Mouse (Mus musculus): ENCODE data around the gene Kdm4b.

Gene Kdm4b

DNA sequence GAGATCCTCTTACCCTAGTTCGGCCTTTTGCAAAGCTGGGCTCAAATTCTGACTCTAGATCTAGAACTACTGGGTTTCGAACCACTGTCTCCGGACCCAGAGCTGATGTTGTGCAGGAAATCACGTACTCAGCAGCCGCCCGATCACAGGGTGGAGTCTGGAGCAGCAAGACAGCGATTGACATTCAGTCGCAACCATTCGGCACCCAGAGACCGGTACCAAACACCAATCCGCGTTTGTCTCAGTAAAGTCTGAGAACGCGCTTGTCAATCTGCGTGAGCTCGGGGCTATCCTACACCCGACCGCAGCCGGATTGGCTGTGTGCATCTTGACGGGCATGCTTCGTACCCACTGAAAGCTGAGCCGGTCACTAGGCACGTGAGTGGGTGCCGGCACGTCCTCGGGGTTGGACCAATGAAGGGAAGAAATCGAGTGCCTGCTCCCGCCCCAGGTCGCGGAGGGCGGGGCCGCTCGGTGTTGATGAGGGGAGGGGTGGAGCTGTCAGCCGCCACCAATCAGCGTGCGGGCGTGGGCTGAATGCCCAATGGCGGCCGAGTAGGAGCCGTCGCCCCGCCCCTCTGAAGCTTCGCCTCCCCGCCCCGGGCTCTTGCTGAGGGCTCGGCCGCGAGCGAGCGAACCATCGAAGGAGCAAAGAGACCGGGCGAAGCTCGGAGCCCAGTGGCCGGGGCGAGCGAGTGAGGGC lies at the start of gene Kdm4b:
Gene Kdm4b (plus strand): TSS at position 613 of the 703 bp plus-strand sequence.
- in situ Hi-C loops (cut with MboI; ENCODE audit: low pct_unique_long_range_greater_than_20kb in 1 of 2, low sequenced_read_pairs in 2 of 2, unreplicated experiment in 1 of 2) = no loop called here

- in situ Hi-C loops (cut with MboI; ENCODE audit: low pct_unique_long_range_greater_than_20kb in 1 of 2, low sequenced_read_pairs in 2 of 2, unreplicated experiment in 1 of 2) = no loop called here
Measured at GRCm38 (mm10) chr17:56276643-56277566, 49.0 kb upstream of the Kdm4b start, which contains the start of gene Ticam1. Gene Ticam1, minus strand, starts transcription at chr17:56276786.

- in situ Hi-C loops (cut with MboI; ENCODE audit: low pct_unique_long_range_greater_than_20kb in 1 of 2, low sequenced_read_pairs in 2 of 2, unreplicated experiment in 1 of 2) = no loop called here
Measured at GRCm38 (mm10) chr17:56277567-56277893, 48.3 kb upstream of the Kdm4b start.

GRCm38 (mm10) chr17:56278340-56278739 lies 47.5 kb upstream of the Kdm4b start:
- in situ Hi-C loops (cut with MboI; ENCODE audit: low pct_unique_long_range_greater_than_20kb in 1 of 2, low sequenced_read_pairs in 2 of 2, unreplicated experiment in 1 of 2) = no loop called here

DNA sequence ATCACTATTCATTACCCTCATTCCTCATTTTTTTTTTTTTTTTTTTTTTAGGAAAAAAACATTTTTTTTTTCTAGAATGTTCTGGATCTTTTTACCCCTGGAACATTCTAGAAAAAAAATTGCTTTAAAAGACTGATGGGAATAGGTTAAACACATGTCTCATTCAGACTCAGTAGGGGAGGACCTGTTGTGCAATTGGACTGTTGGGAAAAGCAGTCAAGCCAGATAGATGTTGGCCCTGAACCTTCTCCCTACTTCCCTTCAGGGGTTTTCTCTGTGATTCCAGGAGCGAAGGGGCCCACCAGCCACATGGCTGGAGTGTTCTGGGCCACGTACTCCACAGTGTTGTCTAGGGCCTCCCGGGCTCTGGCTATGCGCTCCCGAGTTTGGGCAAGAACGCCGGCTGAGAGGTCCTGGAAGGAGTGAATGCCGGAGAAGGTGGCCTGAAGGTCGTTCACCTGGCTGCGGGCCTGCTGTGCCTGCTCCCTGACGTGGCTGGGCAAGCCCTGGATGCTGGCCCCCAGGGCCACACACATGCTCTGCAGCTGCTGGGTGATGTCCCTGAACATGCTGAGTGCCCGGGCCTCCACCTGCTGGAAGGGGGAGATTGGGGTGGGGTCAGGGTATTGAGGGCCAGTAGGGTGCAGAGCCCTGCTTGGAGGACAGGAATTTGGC lies 46.2 kb upstream of the Kdm4b start:
- in situ Hi-C loops (cut with MboI; ENCODE audit: low pct_unique_long_range_greater_than_20kb in 1 of 2, low sequenced_read_pairs in 2 of 2, unreplicated experiment in 1 of 2) = no loop called here

GRCm38 (mm10) chr17:56281193-56281592 lies 44.7 kb upstream of the Kdm4b start:
- in situ Hi-C loops (cut with MboI; ENCODE audit: low pct_unique_long_range_greater_than_20kb in 1 of 2, low sequenced_read_pairs in 2 of 2, unreplicated experiment in 1 of 2) = no loop called here

- in situ Hi-C loops (cut with MboI; ENCODE audit: low pct_unique_long_range_greater_than_20kb in 1 of 2, low sequenced_read_pairs in 2 of 2, unreplicated experiment in 1 of 2) = no loop called here
Measured at GRCm38 (mm10) chr17:56282802-56283201, 43.1 kb upstream of the Kdm4b start.

GRCm38 (mm10) chr17:56283316-56283715 lies 42.5 kb upstream of the Kdm4b start:
- in situ Hi-C loops (cut with MboI; ENCODE audit: low pct_unique_long_range_greater_than_20kb in 1 of 2, low sequenced_read_pairs in 2 of 2, unreplicated experiment in 1 of 2) = no loop called here

DNA sequence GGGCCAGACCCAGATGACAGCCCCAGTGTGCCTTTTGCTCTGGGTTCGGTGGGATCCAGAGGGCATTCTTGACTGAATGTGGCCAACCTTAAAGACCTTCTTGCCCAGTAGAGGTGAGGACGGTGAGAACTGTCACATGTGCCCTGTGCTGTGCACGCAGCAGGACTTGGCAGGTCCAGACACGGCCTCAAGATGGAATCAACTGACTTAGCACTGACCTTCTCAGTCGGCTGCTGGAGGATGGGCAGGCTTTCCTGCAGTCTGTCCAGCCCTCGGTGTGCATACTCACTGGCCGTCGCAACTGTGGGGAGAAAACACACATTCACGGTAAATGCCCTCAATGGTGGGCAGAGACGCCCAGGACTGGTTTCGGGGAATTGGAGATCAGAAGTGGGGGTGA lies 39.9 kb upstream of the Kdm4b start:
- in situ Hi-C loops (cut with MboI; ENCODE audit: low pct_unique_long_range_greater_than_20kb in 1 of 2, low sequenced_read_pairs in 2 of 2, unreplicated experiment in 1 of 2) = no loop called here

DNA sequence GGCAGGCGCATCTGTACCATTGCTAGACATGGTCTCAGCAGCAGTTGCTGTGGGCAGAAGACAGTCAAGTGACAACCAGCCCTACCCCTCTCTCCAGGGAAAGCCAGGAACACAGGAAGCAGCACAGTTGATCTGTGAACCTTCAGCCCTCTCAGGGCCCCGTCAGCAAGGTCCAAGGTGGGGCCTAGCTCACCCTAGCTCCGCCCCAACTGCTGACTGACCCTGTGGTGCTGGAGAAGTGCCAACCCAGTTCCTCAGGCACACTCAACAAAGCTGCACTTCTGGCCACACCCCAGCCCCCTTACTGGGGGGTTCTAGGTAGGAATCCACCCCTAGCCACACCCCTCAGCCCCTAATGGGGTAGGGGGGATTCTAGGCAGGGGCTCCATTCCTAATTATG lies 38.0 kb upstream of the Kdm4b start:
- in situ Hi-C loops (cut with MboI; ENCODE audit: low pct_unique_long_range_greater_than_20kb in 1 of 2, low sequenced_read_pairs in 2 of 2, unreplicated experiment in 1 of 2) = no loop called here

- in situ Hi-C loops (cut with MboI; ENCODE audit: low pct_unique_long_range_greater_than_20kb in 1 of 2, low sequenced_read_pairs in 2 of 2, unreplicated experiment in 1 of 2) = no loop called here
Measured at GRCm38 (mm10) chr17:56288866-56289265, 37.0 kb upstream of the Kdm4b start.

DNA sequence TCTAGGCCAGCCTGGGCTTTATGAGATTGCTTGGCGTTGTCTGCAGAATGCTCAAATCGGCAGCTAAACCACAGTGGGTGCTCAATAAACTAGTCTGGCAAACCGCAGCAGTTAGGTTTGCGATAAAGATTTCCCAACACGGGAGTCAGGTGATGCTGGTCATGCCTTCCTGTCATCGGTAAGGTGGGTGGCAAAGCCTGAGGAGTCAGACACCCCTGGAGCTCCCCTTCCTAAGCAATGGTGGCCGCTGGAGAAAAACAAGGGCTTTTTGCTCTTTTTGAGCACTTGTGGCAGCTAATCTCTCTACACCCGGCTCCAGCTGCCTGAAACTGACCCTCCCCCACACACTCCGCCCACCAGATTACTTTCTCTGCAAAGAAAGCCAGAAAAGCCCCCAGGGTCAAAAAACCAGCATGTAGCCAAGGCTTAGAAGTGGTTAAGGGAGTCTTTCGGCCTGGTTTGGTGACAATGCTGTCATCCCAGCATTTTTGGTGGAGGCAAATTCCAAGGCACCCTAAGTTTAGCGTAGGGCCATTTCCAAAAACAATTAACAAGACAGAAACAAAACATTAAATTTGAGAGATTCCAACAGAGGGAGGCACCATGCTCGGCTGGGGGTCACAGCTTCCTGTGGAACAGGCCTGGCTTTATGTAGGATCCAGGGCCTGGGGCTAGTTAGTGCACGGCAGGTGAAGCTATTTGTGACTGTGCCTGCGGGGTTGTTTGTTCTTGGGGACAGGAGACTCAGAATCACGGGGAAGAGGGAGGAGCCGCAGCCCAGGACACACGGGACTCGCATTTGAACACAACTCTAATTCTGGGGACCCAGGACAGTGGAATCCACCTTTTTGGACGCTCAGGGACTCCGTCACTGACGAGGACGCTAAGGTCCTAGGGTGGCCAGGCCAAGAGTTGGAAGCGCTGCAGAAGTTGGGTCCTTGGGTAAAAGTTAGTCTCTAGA lies 36.2 kb upstream of the Kdm4b start:
- in situ Hi-C loops (cut with MboI; ENCODE audit: low pct_unique_long_range_greater_than_20kb in 1 of 2, low sequenced_read_pairs in 2 of 2, unreplicated experiment in 1 of 2) = no loop called here

GRCm38 (mm10) chr17:56290388-56291170 lies 35.3 kb upstream of the Kdm4b start:
- in situ Hi-C loops (cut with MboI; ENCODE audit: low pct_unique_long_range_greater_than_20kb in 1 of 2, low sequenced_read_pairs in 2 of 2, unreplicated experiment in 1 of 2) = no loop called here

- in situ Hi-C loops (cut with MboI; ENCODE audit: low pct_unique_long_range_greater_than_20kb in 1 of 2, low sequenced_read_pairs in 2 of 2, unreplicated experiment in 1 of 2) = no loop called here
Measured at GRCm38 (mm10) chr17:56291171-56291511, 34.7 kb upstream of the Kdm4b start.

- in situ Hi-C loops (cut with MboI; ENCODE audit: low pct_unique_long_range_greater_than_20kb in 1 of 2, low sequenced_read_pairs in 2 of 2, unreplicated experiment in 1 of 2) = no loop called here
Measured at GRCm38 (mm10) chr17:56291826-56292475, 33.9 kb upstream of the Kdm4b start.

GRCm38 (mm10) chr17:56292531-56293222 lies 33.2 kb upstream of the Kdm4b start, which contains the start of gene Plin3:
Gene Plin3, minus strand, starts transcription at chr17:56292873.
- in situ Hi-C loops (cut with MboI; ENCODE audit: low pct_unique_long_range_greater_than_20kb in 1 of 2, low sequenced_read_pairs in 2 of 2, unreplicated experiment in 1 of 2) = no loop called here

- in situ Hi-C loops (cut with MboI; ENCODE audit: low pct_unique_long_range_greater_than_20kb in 1 of 2, low sequenced_read_pairs in 2 of 2, unreplicated experiment in 1 of 2) = no loop called here
Measured at GRCm38 (mm10) chr17:56293291-56293690, 32.6 kb upstream of the Kdm4b start.
